Mouse (Mus musculus) cortical plate, adult 2 months (tissue): Measurements from ENCODE around the gene Zcchc10.

Experiments used
- CTCF ChIP-seq: fragments of 200-500 bp; IDR thresholded peaks from 2 replicates; pipeline ENCODE4 v1.5.1; 2011; ENCODE audit warnings: mild to moderate bottlenecking, control low read depth, low read length; ENCODE audit not compliant: insufficient read depth; ENCODE audit errors: extremely low read depth
- POLR2A ChIP-seq: fragments of 200-500 bp; IDR thresholded peaks from 2 replicates; pipeline ENCODE4 v1.6.1; 2011; ENCODE audit warnings: mild to moderate bottlenecking, low read length, control low read depth; ENCODE audit not compliant: insufficient read depth; ENCODE audit errors: extremely low read depth

DNA sequence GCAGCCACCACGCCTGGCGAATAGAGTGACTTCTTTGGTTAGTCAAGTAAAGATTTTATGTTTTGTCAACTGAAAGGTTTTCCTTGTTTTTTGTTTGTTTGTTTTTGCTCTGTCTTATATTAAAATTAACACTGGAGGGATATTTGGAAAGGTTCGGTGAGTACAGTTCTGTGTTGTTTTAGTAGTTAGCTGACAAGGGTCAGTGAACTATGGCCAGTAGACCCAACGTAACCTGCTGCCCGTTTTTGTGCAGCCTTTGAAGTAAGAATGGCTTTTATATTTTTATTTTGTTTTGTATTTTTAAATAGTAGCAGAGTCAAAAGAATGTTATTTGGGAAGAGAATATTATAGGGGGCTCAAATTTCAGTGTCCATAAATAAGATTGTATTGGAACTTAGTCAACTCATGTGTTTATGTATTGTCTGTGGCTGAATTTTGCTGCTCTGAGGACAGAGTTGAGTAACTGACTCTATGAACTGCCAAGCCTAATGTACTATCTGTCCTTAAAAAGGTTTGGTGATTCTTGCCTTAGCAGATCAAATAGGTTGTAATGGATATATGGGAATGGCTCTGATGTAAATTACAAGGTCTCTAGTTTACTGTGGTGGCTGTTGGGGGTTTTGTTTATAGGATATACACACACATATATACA lies 34.2 kb downstream of the Zcchc10 start:
- no peak for TF ChIP-seq CTCF
- no peak for TF ChIP-seq POLR2A
